Comparison of ENCODE assay signal across 8 mouse cellular contexts in genomic region chr11:35770741-35771504, GRCm38 (mm10). TPM values are rescaled to one million over a fixed set of nuclear protein-coding genes. Genes with fewer than 3 reads are reported as not detected.
DNase-seq lines count a peak whose midpoint lies in the region; ATAC-seq and TF ChIP-seq lines count a peak whose summit lies in the region.

No protein-coding gene starts in this region.

- peaks cover under 1% of the 10 kb centered on the region; the same call in 1 of the 2 replicates for H3K36me3 ChIP-seq in kidney, embryonic 16.5 days (ENCODE audit: insufficient read depth, low read length)
- H3K36me3 ChIP-seq in intestine, embryonic 15.5 days, result 0 out of 2 replicates have a peak, but pooled peaks cover 3% of the 10 kb centered on the region
- no peaks in the 10 kb centered on the region for H3K36me3 ChIP-seq in neural tube, embryonic 12.5 days

- no peaks in the 10 kb centered on the region for H3K9me3 ChIP-seq in kidney, embryonic 16.5 days (ENCODE audit: low read length)
- no peaks in the 10 kb centered on the region for H3K9me3 ChIP-seq in intestine, embryonic 15.5 days
- H3K9me3 ChIP-seq in neural tube, embryonic 12.5 days, result no peaks in the 10 kb centered on the region

- ATAC-seq in kidney, embryonic 16.5 days (ENCODE audit: low FRiP score, low TSS enrichment), result no peak
- no peak for ATAC-seq in intestine, embryonic 15.5 days
- ATAC-seq in neural tube, embryonic 12.5 days (ENCODE audit: low FRiP score, low read depth), result no peak
- ATAC-seq in frontal cortex, adult (ENCODE audit: low TSS enrichment), result no peak

- TF ChIP-seq POLR2A in cortical plate, adult 2 months (IDR thresholded peaks at IDR 0.05; ENCODE audit: extremely low read depth, insufficient read depth, low read length), result no peak

- peak overlapping the region; percentile 74 for H3K4me2 ChIP-seq in kidney, embryonic 16.5 days (replicated peaks; ENCODE audit: low read depth, low read length)
- H3K4me2 ChIP-seq in intestine, embryonic 15.5 days (replicated peaks), result peak overlapping the region; percentile 60
- H3K4me2 ChIP-seq in neural tube, embryonic 12.5 days (replicated peaks), result peak overlapping the region; percentile 61

- no peak for DNase-seq in kidney, postnatal 10 days
- DNase-seq in embryo, embryonic 9.5 days (ENCODE audit: extremely low spot score), result no peak
- no peak for DNase-seq in retina, embryonic 14.5 days (ENCODE audit: low spot score)

- TF ChIP-seq CTCF in cortical plate, adult 2 months (IDR thresholded peaks at IDR 0.05; ENCODE audit: extremely low read depth, insufficient read depth, low read length), result no peak

- peak overlapping the region; percentile 99 for H3K9ac ChIP-seq in kidney, embryonic 16.5 days (replicated peaks; ENCODE audit: low read length)
- H3K9ac ChIP-seq in intestine, embryonic 15.5 days, result peak overlapping the region; percentile 94
- H3K9ac ChIP-seq in neural tube, embryonic 12.5 days, result peak overlapping the region; percentile 99

- peaks cover 15% of the 10 kb centered on the region for H3K4me1 ChIP-seq in kidney, embryonic 16.5 days (ENCODE audit: insufficient read depth, low read length)
- peaks cover 7% of the 10 kb centered on the region for H3K4me1 ChIP-seq in cortical plate, adult 2 months (ENCODE audit: control insufficient read depth, insufficient read depth, low read length)
- peaks cover 2% of the 10 kb centered on the region; the same call in 1 of the 2 replicates for H3K4me1 ChIP-seq in intestine, embryonic 15.5 days (replicated peaks)
- H3K4me1 ChIP-seq in neural tube, embryonic 12.5 days, result peaks cover 11% of the 10 kb centered on the region

- no peak overlapping the region for H3K27ac ChIP-seq in kidney, embryonic 16.5 days (ENCODE audit: low read length)
- no peak overlapping the region for H3K27ac ChIP-seq in cortical plate, adult 2 months (ENCODE audit: insufficient read depth, low read length)
- no peak overlapping the region for H3K27ac ChIP-seq in intestine, embryonic 15.5 days
- H3K27ac ChIP-seq in neural tube, embryonic 12.5 days, result no peak overlapping the region

- no peaks in the 10 kb centered on the region for H3K27me3 ChIP-seq in kidney, embryonic 16.5 days (ENCODE audit: insufficient read depth, low read length)
- no peaks in the 10 kb centered on the region for H3K27me3 ChIP-seq in intestine, embryonic 15.5 days (replicated peaks)
- H3K27me3 ChIP-seq in neural tube, embryonic 12.5 days (replicated peaks), result no peaks in the 10 kb centered on the region

- 55% methylated on average over 9 of the region's 9 CpGs for WGBS in kidney, embryonic 16.5 days
- WGBS in intestine, embryonic 15.5 days, result 49% methylated on average over 9 of the region's 9 CpGs
- 67% methylated on average over 9 of the region's 9 CpGs for WGBS in neural tube, embryonic 12.5 days

- H3K4me3 ChIP-seq in kidney, embryonic 16.5 days (ENCODE audit: low read length), result peak overlapping the region; percentile 74
- H3K4me3 ChIP-seq in cortical plate, adult 2 months (ENCODE audit: insufficient read depth, low read length), result peak overlapping the region; percentile 63
- peak overlapping the region; percentile 88 for H3K4me3 ChIP-seq in intestine, embryonic 15.5 days (replicated peaks)
- peak overlapping the region; percentile 92 for H3K4me3 ChIP-seq in neural tube, embryonic 12.5 days

RNA-seq across cellular contexts. Expression of gene Pank3, which starts 1.6 kb away (rescaled TPM):
- 12.0 and 13.7 TPM in 2 replicates for polyA plus RNA-seq in kidney, embryonic 16.5 days (2015; fragmentation: Nextera tagmentation; extraction: Ambion mirVana)
- 21.2 and 21.6 TPM in 2 replicates for polyA plus RNA-seq in cortical plate, adult 2 months (2012; rRNA removed)
- polyA plus RNA-seq in intestine, embryonic 15.5 days (2015; fragmentation: Nextera tagmentation; extraction: Ambion mirVana), result 28.2 and 28.3 TPM in 2 replicates
- polyA plus RNA-seq in neural tube, embryonic 12.5 days (2016; fragmentation: Nextera tagmentation; extraction: Ambion mirVana), result 27.5 and 28.7 TPM in 2 replicates

RNA-seq across cellular contexts. Expression of gene Fbll1, which starts 27.8 kb away (rescaled TPM):
- polyA plus RNA-seq in kidney, embryonic 16.5 days (2015; fragmentation: Nextera tagmentation; extraction: Ambion mirVana), result not detected in 2 replicates
- polyA plus RNA-seq in cortical plate, adult 2 months (2012; rRNA removed), result 60.3 and 66.9 TPM in 2 replicates
- polyA plus RNA-seq in intestine, embryonic 15.5 days (2015; fragmentation: Nextera tagmentation; extraction: Ambion mirVana), result 0.57 and 0.77 TPM in 2 replicates
- 16.0 and 16.4 TPM in 2 replicates for polyA plus RNA-seq in neural tube, embryonic 12.5 days (2016; fragmentation: Nextera tagmentation; extraction: Ambion mirVana)
